Mouse (Mus musculus): ENCODE data around the gene Pfn1. TPM values are rescaled to one million over a fixed set of nuclear protein-coding genes. Genes with fewer than 3 reads are reported as not detected.

The Pfn1 gene
- polyA plus RNA-seq, 1 experiment, result 630 TPM

GRCm38 (mm10) chr11:70621972-70622814, 32.3 kb downstream of the Pfn1 start:
- no peak for TF ChIP-seq CTCF (IDR thresholded peaks at IDR 0.05; ENCODE audit: low read depth, low read length)
- no peak for TF ChIP-seq POLR2A (IDR thresholded peaks at IDR 0.05; ENCODE audit: insufficient read depth, low read length)
- TF ChIP-seq EP300 (IDR thresholded peaks at IDR 0.05; ENCODE audit: insufficient read depth, low read depth, low read length), result no peak
- Histone ChIP-seq H3K27me3 (ENCODE audit: control insufficient read depth, insufficient read depth, low read length, poor library complexity, severe bottlenecking) (no peaks in the 10 kb centered on the region), H3K36me3 (ENCODE audit: control insufficient read depth, insufficient read depth, low read length, poor library complexity, severe bottlenecking) (no peaks in the 10 kb centered on the region), H3K27ac (ENCODE audit: insufficient read depth, low read length) (no peak overlapping the region), H3K4me3 (ENCODE audit: low read depth, low read length) (no peak overlapping the region), H3K4me1 (ENCODE audit: control insufficient read depth, insufficient read depth, low read length) (peaks cover 3% of the 10 kb centered on the region), H3K9ac (ENCODE audit: low read depth, poor library complexity, severe bottlenecking) (no peak overlapping the region), H3K9me3 (replicated peaks; ENCODE audit: control insufficient read depth, insufficient read depth, low read length, poor library complexity, severe bottlenecking) (no peaks in the 10 kb centered on the region)

- no peak within 1 kb of the TSS for H3K27ac ChIP-seq (ENCODE audit: insufficient read depth, low read length)
- TF ChIP-seq EP300 (IDR thresholded peaks at IDR 0.05; ENCODE audit: insufficient read depth, low read depth, low read length) (no peak), POLR2A (IDR thresholded peaks at IDR 0.05; ENCODE audit: insufficient read depth, low read length) (no peak), CTCF (IDR thresholded peaks at IDR 0.05; ENCODE audit: low read depth, low read length) (no peak)
- no peaks in the 10 kb centered on the region for H3K4me1 ChIP-seq (ENCODE audit: control insufficient read depth, insufficient read depth, low read length)
- no peak within 1 kb of the TSS for H3K4me3 ChIP-seq (ENCODE audit: low read depth, low read length)
- H3K27me3 ChIP-seq (ENCODE audit: control insufficient read depth, insufficient read depth, low read length, poor library complexity, severe bottlenecking), result no peaks in the 10 kb centered on the region
- H3K9me3 ChIP-seq (replicated peaks; ENCODE audit: control insufficient read depth, insufficient read depth, low read length, poor library complexity, severe bottlenecking), result no peaks in the 10 kb centered on the region
- H3K9ac ChIP-seq (ENCODE audit: low read depth, poor library complexity, severe bottlenecking), result no peak within 1 kb of the TSS
- no peaks in the 10 kb centered on the region for H3K36me3 ChIP-seq (ENCODE audit: control insufficient read depth, insufficient read depth, low read length, poor library complexity, severe bottlenecking)
Observed at GRCm38 (mm10) chr11:70619101-70619500, 35.3 kb downstream of the Pfn1 start, which contains the start of gene Chrne. Chrne (minus strand) TSS chr11:70619216.

GRCm38 (mm10) chr11:70615516-70616093, 38.8 kb downstream of the Pfn1 start, which contains the start of gene 4930544D05Rik:
4930544D05Rik (plus strand) TSS chr11:70615848.
- Histone ChIP-seq H3K27ac (ENCODE audit: insufficient read depth, low read length) (no peak within 1 kb of the TSS), H3K4me1 (ENCODE audit: control insufficient read depth, insufficient read depth, low read length) (no peaks in the 10 kb centered on the region), H3K9me3 (replicated peaks; ENCODE audit: control insufficient read depth, insufficient read depth, low read length, poor library complexity, severe bottlenecking) (no peaks in the 10 kb centered on the region), H3K36me3 (ENCODE audit: control insufficient read depth, insufficient read depth, low read length, poor library complexity, severe bottlenecking) (peaks cover 7% of the 10 kb centered on the region; the same call in 1 of the 2 replicates), H3K27me3 (ENCODE audit: control insufficient read depth, insufficient read depth, low read length, poor library complexity, severe bottlenecking) (no peaks in the 10 kb centered on the region), H3K9ac (ENCODE audit: low read depth, poor library complexity, severe bottlenecking) (peak within 1 kb of the TSS; percentile 32), H3K4me3 (ENCODE audit: low read depth, low read length) (peak within 1 kb of the TSS; percentile 71)
- TF ChIP-seq EP300 (IDR thresholded peaks at IDR 0.05; ENCODE audit: insufficient read depth, low read depth, low read length), result no peak
- no peak for TF ChIP-seq POLR2A (IDR thresholded peaks at IDR 0.05; ENCODE audit: insufficient read depth, low read length)
- no peak for TF ChIP-seq CTCF (IDR thresholded peaks at IDR 0.05; ENCODE audit: low read depth, low read length)

- Histone ChIP-seq H3K4me1 (ENCODE audit: control insufficient read depth, insufficient read depth, low read length) (no peaks in the 10 kb centered on the region), H3K27ac (ENCODE audit: insufficient read depth, low read length) (no peak overlapping the region), H3K36me3 (ENCODE audit: control insufficient read depth, insufficient read depth, low read length, poor library complexity, severe bottlenecking) (peaks cover 7% of the 10 kb centered on the region; the same call in 1 of the 2 replicates), H3K27me3 (ENCODE audit: control insufficient read depth, insufficient read depth, low read length, poor library complexity, severe bottlenecking) (no peaks in the 10 kb centered on the region), H3K9ac (ENCODE audit: low read depth, poor library complexity, severe bottlenecking) (peak overlapping the region; percentile 32), H3K9me3 (replicated peaks; ENCODE audit: control insufficient read depth, insufficient read depth, low read length, poor library complexity, severe bottlenecking) (no peaks in the 10 kb centered on the region), H3K4me3 (ENCODE audit: low read depth, low read length) (peak overlapping the region; percentile 71)
- TF ChIP-seq POLR2A (IDR thresholded peaks at IDR 0.05; ENCODE audit: insufficient read depth, low read length) (peak; percentile 56), CTCF (IDR thresholded peaks at IDR 0.05; ENCODE audit: low read depth, low read length) (no peak)
Observed at GRCm38 (mm10) chr11:70615074-70615473, 39.4 kb downstream of the Pfn1 start.

- no peaks in the 10 kb centered on the region for H3K4me1 ChIP-seq (ENCODE audit: control insufficient read depth, insufficient read depth, low read length)
- no peaks in the 10 kb centered on the region for H3K27me3 ChIP-seq (ENCODE audit: control insufficient read depth, insufficient read depth, low read length, poor library complexity, severe bottlenecking)
- TF ChIP-seq CTCF (IDR thresholded peaks at IDR 0.05; ENCODE audit: low read depth, low read length) (peak; percentile 32), EP300 (IDR thresholded peaks at IDR 0.05; ENCODE audit: insufficient read depth, low read depth, low read length) (no peak)
- H3K27ac ChIP-seq (ENCODE audit: insufficient read depth, low read length), result no peak overlapping the region
- peaks cover 7% of the 10 kb centered on the region; the same call in 1 of the 2 replicates for H3K36me3 ChIP-seq (ENCODE audit: control insufficient read depth, insufficient read depth, low read length, poor library complexity, severe bottlenecking)
- no peak overlapping the region for H3K4me3 ChIP-seq (ENCODE audit: low read depth, low read length)
- H3K9ac ChIP-seq (ENCODE audit: low read depth, poor library complexity, severe bottlenecking), result no peak overlapping the region
- no peaks in the 10 kb centered on the region for H3K9me3 ChIP-seq (replicated peaks; ENCODE audit: control insufficient read depth, insufficient read depth, low read length, poor library complexity, severe bottlenecking)
Observed at GRCm38 (mm10) chr11:70612505-70612904, 41.9 kb downstream of the Pfn1 start.

- no peak for TF ChIP-seq CTCF (IDR thresholded peaks at IDR 0.05; ENCODE audit: low read depth, low read length)
- no peak for TF ChIP-seq POLR2A (IDR thresholded peaks at IDR 0.05; ENCODE audit: insufficient read depth, low read length)
- TF ChIP-seq EP300 (IDR thresholded peaks at IDR 0.05; ENCODE audit: insufficient read depth, low read depth, low read length), result no peak
- Histone ChIP-seq H3K4me3 (ENCODE audit: low read depth, low read length) (no peak overlapping the region), H3K27me3 (ENCODE audit: control insufficient read depth, insufficient read depth, low read length, poor library complexity, severe bottlenecking) (no peaks in the 10 kb centered on the region), H3K9ac (ENCODE audit: low read depth, poor library complexity, severe bottlenecking) (no peak overlapping the region), H3K36me3 (ENCODE audit: control insufficient read depth, insufficient read depth, low read length, poor library complexity, severe bottlenecking) (peaks cover 7% of the 10 kb centered on the region; the same call in 1 of the 2 replicates), H3K27ac (ENCODE audit: insufficient read depth, low read length) (no peak overlapping the region), H3K9me3 (replicated peaks; ENCODE audit: control insufficient read depth, insufficient read depth, low read length, poor library complexity, severe bottlenecking) (no peaks in the 10 kb centered on the region), H3K4me1 (ENCODE audit: control insufficient read depth, insufficient read depth, low read length) (no peaks in the 10 kb centered on the region)
Observed at GRCm38 (mm10) chr11:70610752-70611151, 43.7 kb downstream of the Pfn1 start.

Data from ES-Bruce4 (cell line).